Mouse (Mus musculus): Measurements from ENCODE around the gene G2e3. TPM values are rescaled to one million over a fixed set of nuclear protein-coding genes. Genes with fewer than 3 reads are reported as not detected.

G2e3 gene
- polyA plus RNA-seq, 1 experiment from 2014 or later: 7.5 TPM

GRCm38 (mm10) chr12:51355296-51355695 is 7.4 kb downstream of the G2e3 start:
- DNase-seq (ENCODE audit: low spot score) (peak; percentile 8), ATAC-seq (peak; percentile 30; the same call in 1 of the 2 replicates)
- Histone ChIP-seq H3K4me2 (replicated peaks; ENCODE audit: low read depth, low read length) (no peak overlapping the region), H3K9me3 (ENCODE audit: low read length) (no peaks in the 10 kb centered on the region), H3K9ac (replicated peaks; ENCODE audit: low read depth) (no peak overlapping the region), H3K27me3 (replicated peaks; ENCODE audit: insufficient read depth, low read length) (no peaks in the 10 kb centered on the region), H3K4me3 (ENCODE audit: low read depth, low read length) (no peak overlapping the region), H3K4me1 (ENCODE audit: insufficient read depth, low read depth, low read length) (no peaks in the 10 kb centered on the region), H3K36me3 (ENCODE audit: insufficient read depth, low read length) (peaks cover 19% of the 10 kb centered on the region; the same call in 1 of the 2 replicates), H3K27ac (ENCODE audit: low read length) (no peak overlapping the region)
- 46% methylated on average over 8 of the region's 8 CpGs for WGBS
- TF ChIP-seq CTCF (IDR thresholded peaks at IDR 0.05): no peak
- no peak for TF ChIP-seq EP300 (IDR thresholded peaks at IDR 0.05)

GRCm38 (mm10) chr12:51361294-51361693 is 13.4 kb downstream of the G2e3 start:
- H3K4me2 ChIP-seq (replicated peaks; ENCODE audit: low read depth, low read length): no peak overlapping the region

GRCm38 (mm10) chr12:51362898-51363297 is 15.0 kb downstream of the G2e3 start:
- no peaks in the 10 kb centered on the region for H3K9me3 ChIP-seq (ENCODE audit: low read length)
- no peak overlapping the region for H3K4me3 ChIP-seq (ENCODE audit: low read depth, low read length)
- DNase-seq (ENCODE audit: low spot score): no peak
- no peak overlapping the region for H3K9ac ChIP-seq (replicated peaks; ENCODE audit: low read depth)
- WGBS: 100% methylated on average over 1 of the region's 1 CpGs
- H3K27me3 ChIP-seq (replicated peaks; ENCODE audit: insufficient read depth, low read length): no peaks in the 10 kb centered on the region
- H3K4me2 ChIP-seq (replicated peaks; ENCODE audit: low read depth, low read length): no peak overlapping the region
- H3K27ac ChIP-seq (ENCODE audit: low read length): no peak overlapping the region
- peaks cover 26% of the 10 kb centered on the region for H3K36me3 ChIP-seq (ENCODE audit: insufficient read depth, low read length)
- H3K4me1 ChIP-seq (ENCODE audit: insufficient read depth, low read depth, low read length): no peaks in the 10 kb centered on the region
- TF ChIP-seq EP300 (IDR thresholded peaks at IDR 0.05): no peak
- TF ChIP-seq CTCF (IDR thresholded peaks at IDR 0.05): no peak
- no peak for ATAC-seq

More at GRCm38 (mm10) chr12:51361294-51361693, 13.4 kb downstream of the G2e3 start:
- no peak for DNase-seq (ENCODE audit: low spot score)
- H3K27me3 ChIP-seq (replicated peaks; ENCODE audit: insufficient read depth, low read length): no peaks in the 10 kb centered on the region
- H3K4me1 ChIP-seq (ENCODE audit: insufficient read depth, low read depth, low read length): no peaks in the 10 kb centered on the region
- peaks cover 22% of the 10 kb centered on the region for H3K36me3 ChIP-seq (ENCODE audit: insufficient read depth, low read length)
- TF ChIP-seq EP300 (IDR thresholded peaks at IDR 0.05) (no peak), CTCF (IDR thresholded peaks at IDR 0.05) (no peak)
- H3K4me3 ChIP-seq (ENCODE audit: low read depth, low read length): no peak overlapping the region
- no peak overlapping the region for H3K9ac ChIP-seq (replicated peaks; ENCODE audit: low read depth)
- no peaks in the 10 kb centered on the region for H3K9me3 ChIP-seq (ENCODE audit: low read length)
- ATAC-seq: no peak
- H3K27ac ChIP-seq (ENCODE audit: low read length): no peak overlapping the region

- ATAC-seq (no peak), DNase-seq (ENCODE audit: low spot score) (no peak)
- Histone ChIP-seq H3K4me1 (ENCODE audit: insufficient read depth, low read depth, low read length) (no peaks in the 10 kb centered on the region), H3K4me3 (ENCODE audit: low read depth, low read length) (no peak overlapping the region), H3K27me3 (replicated peaks; ENCODE audit: insufficient read depth, low read length) (no peaks in the 10 kb centered on the region), H3K9me3 (ENCODE audit: low read length) (no peaks in the 10 kb centered on the region), H3K4me2 (replicated peaks; ENCODE audit: low read depth, low read length) (no peak overlapping the region), H3K36me3 (ENCODE audit: insufficient read depth, low read length) (peaks cover 6% of the 10 kb centered on the region; the same call in 1 of the 2 replicates), H3K27ac (ENCODE audit: low read length) (no peak overlapping the region), H3K9ac (replicated peaks; ENCODE audit: low read depth) (no peak overlapping the region)
- WGBS: 97% methylated on average over 3 of the region's 3 CpGs
- TF ChIP-seq CTCF (IDR thresholded peaks at IDR 0.05) (no peak), EP300 (IDR thresholded peaks at IDR 0.05) (no peak)
These were observed 20.6 kb downstream of the G2e3 start for GRCm38 (mm10) chr12:51368504-51368903.

- peak; percentile 62; the same call in 1 of the 2 replicates for TF ChIP-seq EP300 (IDR thresholded peaks at IDR 0.05)
- TF ChIP-seq CTCF (IDR thresholded peaks at IDR 0.05): no peak
- Histone ChIP-seq H3K9me3 (ENCODE audit: low read length) (no peaks in the 10 kb centered on the region), H3K4me3 (ENCODE audit: low read depth, low read length) (peak within 1 kb of the TSS; percentile 96), H3K36me3 (ENCODE audit: insufficient read depth, low read length) (no peaks in the 10 kb centered on the region), H3K27me3 (replicated peaks; ENCODE audit: insufficient read depth, low read length) (no peaks in the 10 kb centered on the region), H3K4me1 (ENCODE audit: insufficient read depth, low read depth, low read length) (no peaks in the 10 kb centered on the region), H3K4me2 (replicated peaks; ENCODE audit: low read depth, low read length) (peak within 1 kb of the TSS; percentile 59), H3K27ac (ENCODE audit: low read length) (peak within 1 kb of the TSS; percentile 95), H3K9ac (replicated peaks; ENCODE audit: low read depth) (peak within 1 kb of the TSS; percentile 96)
- ATAC-seq (peak; percentile 100), DNase-seq (ENCODE audit: low spot score) (peak; percentile 98)
- WGBS: under 1% methylated on average over 34 of the region's 34 CpGs
These were observed 29.4 kb downstream of the G2e3 start, which contains the start of gene Scfd1 for GRCm38 (mm10) chr12:51377003-51377887. Gene Scfd1, plus strand, starts transcription at chr12:51377510.

GRCm38 (mm10) chr12:51377888-51378190 is 30.0 kb downstream of the G2e3 start:
- H3K4me2 ChIP-seq (replicated peaks; ENCODE audit: low read depth, low read length): peak overlapping the region; percentile 59
- no peaks in the 10 kb centered on the region for H3K4me1 ChIP-seq (ENCODE audit: insufficient read depth, low read depth, low read length)
- no peaks in the 10 kb centered on the region for H3K27me3 ChIP-seq (replicated peaks; ENCODE audit: insufficient read depth, low read length)
- no peaks in the 10 kb centered on the region for H3K9me3 ChIP-seq (ENCODE audit: low read length)
- H3K36me3 ChIP-seq (ENCODE audit: insufficient read depth, low read length): no peaks in the 10 kb centered on the region; the same call in 1 of the 2 replicates
- H3K27ac ChIP-seq (ENCODE audit: low read length): peak overlapping the region; percentile 95
- H3K4me3 ChIP-seq (ENCODE audit: low read depth, low read length): peak overlapping the region; percentile 96
- TF ChIP-seq CTCF (IDR thresholded peaks at IDR 0.05) (no peak), EP300 (IDR thresholded peaks at IDR 0.05) (no peak)
- ATAC-seq (no peak), DNase-seq (ENCODE audit: low spot score) (peak; percentile 40)
- 11% methylated on average over 6 of the region's 6 CpGs for WGBS
- H3K9ac ChIP-seq (replicated peaks; ENCODE audit: low read depth): peak overlapping the region; percentile 96
